Mouse (Mus musculus) megakaryocyte, embryonic 14.5 days (primary cell): ENCODE measurements around the gene Cep170. TPM values are rescaled to one million over a fixed set of nuclear protein-coding genes. Genes with fewer than 3 reads are reported as not detected.

Source experiments
- H3K27me3 ChIP-seq: replicated peaks from 2 replicates; pipeline ENCODE3; 2012; ENCODE audit warnings: inconsistent platforms
- H3K36me3 ChIP-seq: replicated peaks from 2 replicates; pipeline ENCODE3; 2012; ENCODE audit warnings: low read length, inconsistent platforms, mixed read lengths
- H3K4me1 ChIP-seq: 2 replicates; pipeline ENCODE4 v1.6.1; 2012; ENCODE audit warnings: inconsistent platforms
- H3K4me3 ChIP-seq: replicated peaks from 2 replicates; pipeline ENCODE3; 2012; ENCODE audit warnings: moderate library complexity, mild to moderate bottlenecking, inconsistent platforms
- H3K9me3 ChIP-seq: 2 replicates; pipeline ENCODE4 v1.6.1; 2012; ENCODE audit warnings: inconsistent platforms
- FLI1 ChIP-seq: IDR thresholded peaks from 2 replicates; pipeline ENCODE4 v1.6.1; 2012; ENCODE audit warnings: low read length, inconsistent platforms, mixed read lengths
- GATA1 ChIP-seq: IDR thresholded peaks from 3 replicates; pipeline ENCODE4 v1.6.1; 2012; ENCODE audit warnings: mixed read lengths, low read length, inconsistent platforms, borderline replicate concordance
- polyA plus RNA-seq: library from polyadenylated mRNA; stranded (reverse); fragments of >175 nt; gene quantifications from 2 replicates; pipeline ENCODE4 v1.2.3, GENCODE M21; 2012; ENCODE audit warnings: low replicate concordance; ENCODE audit not compliant: insufficient read depth

Cep170 gene
- polyA plus RNA-seq, 1 experiment: 1.7 TPM

GRCm38 (mm10) chr1:176700226-176700625, 113.6 kb downstream of the Cep170 start:
- peaks cover 3% of the 10 kb centered on the region; the same call in 1 of the 2 replicates for H3K9me3 ChIP-seq
- H3K4me3 ChIP-seq: no peak overlapping the region
- H3K27me3 ChIP-seq: no peaks in the 10 kb centered on the region
- no peaks in the 10 kb centered on the region for H3K36me3 ChIP-seq
- H3K4me1 ChIP-seq: no peaks in the 10 kb centered on the region
- TF ChIP-seq FLI1 (no peak), GATA1 (no peak)

- H3K4me3 ChIP-seq: no peak overlapping the region
- H3K27me3 ChIP-seq: no peaks in the 10 kb centered on the region
- TF ChIP-seq GATA1 (no peak), FLI1 (no peak)
- H3K9me3 ChIP-seq: peaks cover 3% of the 10 kb centered on the region; the same call in 1 of the 2 replicates
- H3K36me3 ChIP-seq: no peaks in the 10 kb centered on the region
- no peaks in the 10 kb centered on the region for H3K4me1 ChIP-seq
Observed at GRCm38 (mm10) chr1:176699793-176700192, 114.1 kb downstream of the Cep170 start.

GRCm38 (mm10) chr1:176698647-176699046, 115.2 kb downstream of the Cep170 start:
- H3K27me3 ChIP-seq: no peaks in the 10 kb centered on the region
- TF ChIP-seq GATA1 (no peak), FLI1 (no peak)
- H3K4me1 ChIP-seq: no peaks in the 10 kb centered on the region
- no peaks in the 10 kb centered on the region for H3K36me3 ChIP-seq
- no peak overlapping the region for H3K4me3 ChIP-seq
- H3K9me3 ChIP-seq: peaks cover 6% of the 10 kb centered on the region; the same call in 1 of the 2 replicates

- Histone ChIP-seq H3K4me1 (no peaks in the 10 kb centered on the region), H3K9me3 (peaks cover 6% of the 10 kb centered on the region; the same call in 1 of the 2 replicates), H3K27me3 (no peaks in the 10 kb centered on the region), H3K4me3 (no peak overlapping the region), H3K36me3 (no peaks in the 10 kb centered on the region)
- TF ChIP-seq FLI1 (no peak), GATA1 (no peak)
Observed at GRCm38 (mm10) chr1:176697091-176697490, 116.8 kb downstream of the Cep170 start.

GRCm38 (mm10) chr1:176691101-176691500, 122.8 kb downstream of the Cep170 start:
- H3K4me3 ChIP-seq: no peak overlapping the region
- no peaks in the 10 kb centered on the region for H3K36me3 ChIP-seq
- no peaks in the 10 kb centered on the region for H3K27me3 ChIP-seq
- TF ChIP-seq FLI1 (no peak), GATA1 (no peak)
- no peaks in the 10 kb centered on the region for H3K4me1 ChIP-seq
- peaks cover 7% of the 10 kb centered on the region; the same call in 1 of the 2 replicates for H3K9me3 ChIP-seq

GRCm38 (mm10) chr1:176688251-176688880, 125.5 kb downstream of the Cep170 start:
- H3K27me3 ChIP-seq: no peaks in the 10 kb centered on the region
- H3K4me1 ChIP-seq: no peaks in the 10 kb centered on the region
- H3K36me3 ChIP-seq: no peaks in the 10 kb centered on the region
- H3K4me3 ChIP-seq: no peak overlapping the region
- H3K9me3 ChIP-seq: peaks cover 4% of the 10 kb centered on the region; the same call in 1 of the 2 replicates
- TF ChIP-seq GATA1 (no peak), FLI1 (no peak)

Other genes starting within 250 kb of the Cep170 start
- gene Sdccag8, start 593 bp upstream of the Cep170 start, polyA plus RNA-seq: 2.0 and 3.0 TPM in 2 replicates